Mouse (Mus musculus) right cerebral cortex, postnatal 36 days (tissue): ENCODE results near the gene Cnga3.

Source experiments
- DNase-seq, 2 experiments: peaks; one replicate each; pipeline ENCODE4 v3.0.0; 2022; ENCODE audit warnings: low spot score in 2 of 2, mixed read lengths in 1 of 2

The Cnga3 gene

DNA sequence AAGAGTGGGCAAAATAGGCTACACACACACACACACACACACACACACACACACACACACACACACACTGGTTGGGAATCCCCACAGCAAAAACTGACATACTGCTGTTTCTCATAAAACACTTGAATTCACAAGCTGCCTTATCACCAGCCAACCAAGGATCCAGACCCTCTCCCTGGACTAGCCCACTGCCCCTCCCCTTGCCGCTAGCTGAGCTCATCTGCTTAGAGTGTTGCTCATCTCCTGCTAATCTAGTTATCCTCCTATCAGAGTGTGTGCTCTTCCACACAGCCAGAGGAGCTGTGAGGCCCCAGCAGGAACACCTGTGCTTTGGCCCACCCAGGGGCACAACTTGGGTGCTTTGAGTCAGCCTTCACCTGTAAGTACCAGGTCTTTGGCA lies at the start of gene Cnga3:
Cnga3 (plus strand) TSS at position 291 of the 400 bp plus-strand sequence.
- DNase-seq, result no peak

DNA sequence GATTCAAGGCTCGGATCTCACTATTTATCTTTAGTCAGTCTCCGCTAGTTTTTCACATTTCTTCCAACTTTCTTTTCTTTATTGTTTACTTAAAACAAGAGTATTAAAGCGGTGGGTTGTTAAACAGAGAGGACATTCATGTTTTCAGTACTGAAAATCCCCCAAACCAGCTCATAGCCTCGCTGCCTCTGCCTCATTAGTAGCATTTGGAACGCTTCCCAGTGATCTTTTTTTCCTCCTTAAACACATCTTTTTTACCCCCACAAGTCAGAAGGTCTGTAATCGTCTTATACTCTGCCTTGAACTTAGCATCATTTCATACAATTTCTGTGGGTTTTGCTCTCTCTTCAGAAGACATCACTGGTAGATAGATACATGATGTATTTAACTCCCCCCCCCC lies 48.2 kb upstream of the Cnga3 start:
- DNase-seq, result no peak

DNA sequence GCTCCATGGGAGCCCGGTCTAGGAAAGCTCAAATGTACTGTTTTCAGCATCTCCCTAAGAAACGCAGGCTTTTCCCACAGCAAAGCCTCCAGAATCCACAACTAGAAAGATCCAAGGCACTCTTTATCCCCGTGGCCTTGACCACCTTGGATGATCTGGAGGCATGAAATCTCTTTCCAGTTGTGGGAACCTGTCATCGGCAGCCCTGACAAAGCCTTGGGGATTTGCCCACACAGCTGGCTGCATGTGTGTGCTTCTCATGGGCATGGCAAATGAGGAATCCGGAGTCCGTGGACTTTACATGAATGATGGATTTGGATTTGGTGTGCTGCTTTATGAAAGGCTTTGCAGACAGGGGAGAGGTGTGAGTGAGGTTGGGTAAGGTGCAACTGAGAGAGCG lies 46.3 kb upstream of the Cnga3 start:
- no peak for DNase-seq

DNA sequence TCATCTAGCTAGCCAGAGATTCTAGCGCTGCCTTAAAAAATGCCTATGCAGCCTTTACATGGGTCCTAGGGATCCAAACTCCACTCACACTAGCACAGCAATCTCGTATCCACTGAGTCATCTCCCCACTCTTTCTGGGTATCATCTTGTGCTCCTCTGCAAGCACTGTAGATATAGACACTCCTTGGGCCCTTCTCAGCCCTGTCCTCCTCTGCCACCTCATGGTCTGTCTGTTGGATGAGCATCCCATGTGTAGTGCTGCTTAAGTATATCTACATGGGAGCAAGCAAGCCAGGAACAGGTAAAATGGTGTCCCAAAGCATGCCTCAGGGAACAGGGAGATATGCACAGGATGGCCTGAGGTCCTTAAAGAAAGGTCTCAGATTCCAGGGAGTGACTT lies 36.4 kb upstream of the Cnga3 start:
- DNase-seq, result no peak

DNA sequence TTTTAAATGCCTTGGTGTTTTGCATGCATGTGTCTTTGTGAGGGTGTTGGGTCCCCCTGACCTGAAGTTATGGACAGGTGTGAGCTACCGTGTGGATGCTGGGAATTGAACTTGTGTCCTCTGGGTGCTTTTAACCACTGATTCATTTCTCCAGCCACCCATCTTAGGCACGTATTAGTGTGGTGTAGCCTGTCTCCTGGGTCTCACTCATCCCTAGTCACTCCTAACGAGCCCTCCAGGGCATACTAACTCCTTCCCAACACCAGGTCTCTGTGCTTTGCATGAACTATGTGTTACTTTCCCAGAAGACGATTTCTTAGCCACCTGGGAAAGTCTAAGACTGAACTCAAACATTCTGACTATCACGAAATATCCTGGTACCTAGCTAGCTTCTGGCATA lies 34.4 kb upstream of the Cnga3 start:
- no peak for DNase-seq

DNA sequence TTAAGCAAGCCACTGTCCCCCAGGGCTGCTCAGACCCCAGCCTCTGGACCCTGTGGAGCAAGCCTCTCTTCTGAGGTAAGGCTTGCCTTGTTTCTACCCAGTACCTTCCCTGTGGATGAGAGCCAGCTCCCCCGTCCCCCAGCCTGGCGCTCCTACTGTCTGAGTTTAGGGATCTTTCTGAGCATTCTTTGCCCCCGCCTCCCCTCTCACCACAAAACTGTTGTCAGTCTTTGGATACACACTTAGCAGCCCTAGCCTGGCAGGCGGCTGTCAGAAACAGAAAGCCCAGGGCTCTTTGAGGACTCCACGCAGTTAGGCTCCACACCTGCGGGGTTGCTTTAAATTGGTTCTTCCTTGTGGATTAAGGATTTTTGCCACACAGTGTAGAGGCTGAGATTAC lies 27.2 kb upstream of the Cnga3 start:
- no peak for DNase-seq

DNA sequence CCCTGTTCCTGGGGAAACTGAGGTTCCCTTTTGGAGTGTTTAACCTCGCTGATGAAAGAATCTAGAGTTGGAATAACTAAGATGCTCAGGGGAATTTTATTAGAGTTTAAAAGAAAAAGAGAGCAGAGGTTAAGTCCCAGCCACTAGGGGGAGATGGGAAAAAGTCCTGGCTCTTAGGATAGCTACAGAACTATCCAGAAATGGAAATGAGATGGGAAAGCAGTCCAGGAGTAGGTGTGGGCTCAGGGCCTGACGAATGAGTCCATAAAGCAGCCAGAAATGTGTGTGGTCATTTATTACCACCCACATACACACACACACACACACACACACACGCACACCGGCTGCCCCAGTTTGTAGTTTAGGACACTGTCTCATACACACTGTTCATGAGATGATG lies 19.6 kb upstream of the Cnga3 start:
- DNase-seq, result no peak

DNA sequence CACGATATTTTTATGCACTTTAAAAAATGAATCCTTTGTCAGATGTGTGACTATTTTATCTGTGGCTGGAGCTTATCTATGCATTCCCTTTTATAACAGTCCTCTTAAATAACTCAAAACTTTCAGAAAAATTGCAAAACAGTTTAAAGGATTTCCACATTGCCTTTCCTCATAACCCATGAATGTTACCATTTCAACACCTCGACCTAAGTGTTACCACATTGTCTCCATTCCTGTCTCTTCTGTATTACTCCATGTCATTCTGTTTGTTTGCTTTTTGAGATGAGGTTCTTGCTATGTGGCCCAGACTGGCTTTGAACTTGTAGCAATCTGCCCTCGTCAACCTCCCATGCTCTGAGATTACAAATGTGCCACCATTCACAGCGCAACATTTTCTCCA lies 12.8 kb upstream of the Cnga3 start:
- no peak for DNase-seq

DNA sequence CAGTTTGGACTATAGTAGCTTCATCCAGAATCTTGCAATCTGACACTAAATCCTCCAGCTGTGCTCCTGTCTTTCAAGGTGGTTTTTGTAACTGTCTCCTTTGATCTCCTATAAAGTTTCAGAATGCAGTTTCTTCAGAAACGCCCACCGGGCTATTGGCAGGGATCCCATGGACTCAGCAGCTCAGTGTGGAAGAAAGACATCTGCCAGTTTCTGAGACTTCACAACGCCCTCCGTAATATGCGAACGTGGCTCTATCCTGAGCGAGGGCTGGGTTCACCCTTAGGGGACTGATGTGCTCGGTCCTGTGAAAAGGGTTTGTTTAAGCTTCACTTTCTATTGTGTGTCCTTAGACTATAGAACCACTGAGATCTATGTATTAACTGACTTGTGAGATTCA lies 6.5 kb upstream of the Cnga3 start:
- DNase-seq, result no peak

DNA sequence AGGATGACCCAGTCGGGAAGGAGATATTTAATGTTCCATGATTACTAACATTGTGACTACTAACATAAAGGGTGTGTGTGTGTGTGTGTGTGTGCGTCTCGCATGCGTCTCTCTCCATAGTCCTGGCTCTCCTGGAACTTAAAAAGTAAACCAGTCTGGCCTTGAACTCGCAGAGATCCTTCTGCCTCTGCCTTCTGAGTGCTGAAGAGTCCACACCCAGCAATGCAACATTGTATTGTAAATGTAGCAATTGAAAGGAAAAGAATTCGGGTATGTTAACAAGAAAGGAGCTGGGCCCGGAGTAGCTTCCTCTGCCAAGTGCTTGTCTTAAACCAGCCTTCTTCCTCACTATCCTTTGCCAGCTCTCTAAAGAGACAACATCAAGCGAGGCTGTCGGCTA lies 1.9 kb upstream of the Cnga3 start:
- no peak for DNase-seq

DNA sequence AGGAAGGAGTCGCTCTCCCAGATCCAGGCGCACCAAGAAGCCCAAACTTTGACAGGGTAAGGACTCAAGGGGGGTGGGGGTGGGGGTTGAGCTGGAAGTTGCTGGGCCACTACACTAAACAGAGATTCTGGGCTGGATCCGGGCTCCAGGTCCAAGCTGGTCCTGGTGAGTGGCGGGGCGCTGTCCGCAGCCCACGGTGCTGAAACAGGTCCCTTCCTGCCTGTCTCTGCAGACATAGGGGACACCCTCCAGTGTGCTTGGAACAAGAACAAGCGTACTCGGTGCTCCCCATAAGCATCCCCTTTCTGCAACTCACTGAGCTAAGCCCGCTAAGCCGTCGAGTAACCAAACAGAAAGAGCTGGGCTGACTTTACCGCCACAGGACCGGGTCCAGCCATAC lies 4.2 kb downstream of the Cnga3 start:
- DNase-seq, result no peak

DNA sequence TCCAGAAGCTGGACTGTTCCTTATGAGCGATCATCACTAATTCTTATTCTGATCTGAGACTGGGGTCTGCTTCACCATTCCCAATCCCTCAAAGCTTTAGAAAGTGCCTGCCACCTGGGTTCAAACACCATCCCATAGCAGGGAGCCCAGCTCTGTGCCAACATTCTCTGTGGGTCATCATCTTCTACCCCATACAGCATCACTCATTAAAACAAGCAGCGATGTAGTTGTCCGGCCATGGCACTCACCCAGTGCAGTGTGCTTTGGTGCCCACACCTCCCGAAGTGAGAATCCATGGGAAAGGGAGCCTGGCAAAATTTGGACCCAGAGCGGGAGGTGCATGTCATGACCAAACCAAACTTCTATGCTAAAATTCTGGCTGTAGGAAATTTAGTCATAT lies 5.4 kb downstream of the Cnga3 start:
- no peak for DNase-seq

DNA sequence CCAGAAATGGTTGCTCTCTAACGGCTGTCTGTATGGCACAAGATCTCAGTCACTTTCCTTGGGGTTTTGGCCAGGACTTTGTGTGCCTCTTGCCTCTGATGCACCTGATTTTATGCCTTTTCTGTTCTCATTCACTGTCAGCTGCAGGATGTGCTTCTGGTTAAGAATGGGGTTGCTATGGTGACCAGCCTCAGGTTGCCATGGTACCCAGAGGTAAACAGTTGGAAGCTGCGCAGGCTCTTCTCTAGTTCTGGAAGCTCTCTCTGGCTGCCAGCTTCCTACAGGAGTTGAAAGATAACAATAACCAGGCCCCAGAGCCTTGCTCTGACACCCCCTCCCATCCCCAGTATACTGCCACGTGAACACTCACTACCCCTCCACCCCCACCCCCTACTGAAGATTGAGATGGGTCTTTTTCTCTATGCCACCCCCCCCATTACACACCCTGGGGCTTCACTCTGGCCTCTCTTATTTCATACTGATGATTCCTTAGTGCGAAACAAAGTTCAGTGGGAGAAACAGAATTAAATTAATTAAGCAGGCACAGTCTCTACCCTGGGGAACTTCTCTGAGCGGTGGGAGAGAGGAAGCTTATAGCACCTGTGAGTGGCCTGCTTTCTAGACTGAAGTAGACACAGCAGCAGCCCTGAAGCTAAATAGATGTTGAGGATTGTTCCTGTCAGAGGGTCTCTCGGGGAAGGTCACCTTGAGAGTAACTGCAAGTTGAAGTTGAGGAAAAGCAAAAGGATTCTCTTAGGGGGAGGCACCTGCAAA lies 6.1 kb downstream of the Cnga3 start:
- peak; percentile 86 to 93 for DNase-seq

DNA sequence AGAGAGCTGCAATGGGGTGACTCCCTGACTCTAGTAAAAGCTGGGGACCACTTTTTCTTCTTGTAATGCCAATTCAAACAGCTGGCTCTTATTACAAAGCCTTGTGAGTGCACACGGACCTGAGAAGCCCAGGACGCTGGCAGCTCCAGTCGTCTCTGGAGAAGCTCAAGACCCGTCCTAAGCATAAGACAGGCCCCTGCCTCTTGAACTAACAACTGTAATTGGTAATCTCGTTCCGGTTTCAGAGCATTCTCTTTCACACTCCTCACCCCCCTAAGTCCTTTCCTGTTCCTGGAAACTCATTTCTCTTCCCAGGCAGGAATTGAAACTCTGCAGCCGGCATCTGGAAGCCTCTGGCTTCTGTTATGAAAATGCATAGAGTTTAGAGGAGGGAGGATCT lies 7.8 kb downstream of the Cnga3 start:
- DNase-seq, result no peak

DNA sequence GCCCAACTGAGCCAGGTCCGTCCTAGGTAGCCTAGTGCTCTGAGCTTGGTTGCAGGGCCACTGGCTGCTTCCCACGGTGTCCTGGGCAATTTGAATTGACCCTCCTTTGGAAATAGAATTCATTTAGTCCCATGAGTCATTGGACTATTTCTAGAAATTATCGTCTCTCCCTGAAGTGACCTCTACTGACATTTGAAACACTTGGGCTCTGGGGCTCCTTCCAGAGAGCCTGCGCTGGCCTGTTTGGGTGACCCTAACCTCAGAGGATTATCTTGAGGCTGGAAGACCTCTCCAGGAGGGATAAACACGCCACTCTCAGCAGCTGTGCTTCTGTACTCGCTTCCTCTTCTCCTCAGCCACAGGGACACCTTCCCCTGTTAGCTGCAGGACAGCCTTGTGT lies 16.2 kb downstream of the Cnga3 start:
- no peak for DNase-seq

DNA sequence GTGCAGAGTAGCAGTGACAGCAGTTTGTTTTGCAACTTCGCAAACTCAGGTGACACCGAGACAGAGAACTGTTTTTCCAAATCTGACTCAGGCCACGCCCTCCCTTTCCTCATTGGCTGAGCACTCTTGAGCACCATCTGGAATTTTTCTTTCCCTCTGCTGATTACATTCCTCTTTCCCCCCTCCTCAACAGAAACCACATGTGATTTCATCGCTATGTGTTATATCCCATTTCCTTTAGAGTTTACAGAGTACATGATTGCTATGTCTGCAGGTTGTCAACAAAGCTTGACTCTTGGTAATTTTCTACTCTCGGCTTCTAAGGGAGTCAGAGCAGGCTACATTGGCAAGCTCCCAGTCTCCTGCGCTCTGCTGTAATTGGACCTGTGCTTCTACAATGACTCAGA lies 17.1 kb downstream of the Cnga3 start:
- DNase-seq, result peak in 1 of 2 experiments; percentile 26

DNA sequence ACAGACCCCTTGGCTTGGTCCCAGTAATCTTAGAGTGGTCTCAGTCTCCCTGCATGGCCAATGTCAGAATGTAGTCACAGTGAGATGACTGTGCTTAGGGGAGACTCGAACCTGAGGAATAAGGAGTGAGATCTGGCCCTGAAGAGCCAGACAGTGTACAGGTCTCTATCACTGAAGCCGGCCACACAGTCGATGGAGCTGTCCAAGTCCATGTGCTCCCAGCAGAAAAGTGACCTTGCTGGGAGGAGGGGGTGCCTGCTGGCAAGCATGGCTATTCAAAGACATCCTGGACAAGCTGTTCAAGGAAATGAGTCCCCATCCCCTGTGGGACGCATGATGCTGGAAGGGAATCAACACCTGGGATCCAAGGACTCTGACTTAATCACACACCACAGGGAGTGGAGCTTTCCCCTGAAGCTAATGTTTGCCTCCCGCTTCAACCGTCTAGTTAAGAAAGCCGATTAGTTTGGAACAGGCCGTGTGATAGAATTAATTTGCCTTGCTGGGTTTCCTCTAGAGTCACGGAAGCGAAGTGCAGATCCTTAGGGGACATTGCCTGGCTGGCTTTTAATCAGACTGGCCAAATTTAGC lies 24.9 kb downstream of the Cnga3 start:
- no peak for DNase-seq

DNA sequence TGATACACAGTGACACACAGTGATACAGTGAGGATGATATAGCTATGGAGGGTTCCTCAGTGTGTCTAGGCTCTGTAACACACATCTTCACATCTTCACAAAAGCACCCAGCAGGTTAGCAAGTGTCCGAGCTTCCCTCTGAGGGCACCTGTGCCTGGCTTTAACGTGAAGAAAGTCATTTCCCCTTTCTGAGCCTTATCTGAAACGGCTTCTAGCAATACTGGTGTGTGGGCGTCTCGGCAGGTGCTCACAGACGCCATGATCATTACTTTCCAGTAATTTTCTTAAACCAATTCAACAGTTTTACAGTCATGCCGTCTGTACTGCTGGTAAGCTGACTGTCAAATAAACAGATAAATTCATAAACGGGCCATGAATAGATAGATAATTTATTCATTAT lies 28.0 kb downstream of the Cnga3 start:
- no peak for DNase-seq

DNA sequence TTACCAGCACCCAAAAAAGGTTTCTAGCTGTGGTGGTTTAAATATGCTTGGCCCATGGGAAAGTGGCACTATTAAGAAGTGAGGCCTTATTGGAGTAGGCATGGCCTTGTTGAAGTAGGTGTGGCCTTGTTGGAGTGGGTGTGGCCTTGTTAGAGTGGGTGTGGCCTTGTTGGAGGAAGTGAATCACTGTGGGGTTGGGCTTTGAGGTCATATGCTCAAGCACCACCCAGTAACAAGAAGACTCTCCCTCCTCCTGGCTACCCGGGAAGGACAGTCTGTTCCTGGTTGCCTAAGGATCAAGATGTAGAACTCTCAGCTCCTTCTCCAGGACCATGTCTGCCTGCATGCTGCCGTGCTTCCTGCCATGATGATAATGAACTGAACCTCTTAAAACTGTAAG lies 32.2 kb downstream of the Cnga3 start:
- DNase-seq, result no peak

DNA sequence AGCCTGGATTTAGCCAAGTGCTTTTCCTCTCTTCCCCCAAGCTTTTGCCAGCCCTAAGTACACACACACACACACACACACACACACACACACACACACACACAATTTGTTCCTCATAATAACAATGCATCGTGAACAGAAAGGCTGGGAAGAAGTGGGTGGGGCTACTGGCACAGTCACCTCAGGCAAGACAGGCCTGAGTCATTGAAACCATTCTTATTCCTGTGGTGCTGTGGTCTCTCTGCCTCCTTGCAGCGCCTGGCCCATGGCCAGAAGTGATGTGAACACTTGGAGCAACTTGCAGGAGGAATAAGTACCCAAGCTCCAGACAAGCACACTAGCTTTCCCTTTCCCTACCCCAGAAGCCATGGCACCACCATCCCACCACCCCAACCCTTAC lies 34.2 kb downstream of the Cnga3 start:
- peak in 1 of 2 experiments; percentile 30 for DNase-seq

DNA sequence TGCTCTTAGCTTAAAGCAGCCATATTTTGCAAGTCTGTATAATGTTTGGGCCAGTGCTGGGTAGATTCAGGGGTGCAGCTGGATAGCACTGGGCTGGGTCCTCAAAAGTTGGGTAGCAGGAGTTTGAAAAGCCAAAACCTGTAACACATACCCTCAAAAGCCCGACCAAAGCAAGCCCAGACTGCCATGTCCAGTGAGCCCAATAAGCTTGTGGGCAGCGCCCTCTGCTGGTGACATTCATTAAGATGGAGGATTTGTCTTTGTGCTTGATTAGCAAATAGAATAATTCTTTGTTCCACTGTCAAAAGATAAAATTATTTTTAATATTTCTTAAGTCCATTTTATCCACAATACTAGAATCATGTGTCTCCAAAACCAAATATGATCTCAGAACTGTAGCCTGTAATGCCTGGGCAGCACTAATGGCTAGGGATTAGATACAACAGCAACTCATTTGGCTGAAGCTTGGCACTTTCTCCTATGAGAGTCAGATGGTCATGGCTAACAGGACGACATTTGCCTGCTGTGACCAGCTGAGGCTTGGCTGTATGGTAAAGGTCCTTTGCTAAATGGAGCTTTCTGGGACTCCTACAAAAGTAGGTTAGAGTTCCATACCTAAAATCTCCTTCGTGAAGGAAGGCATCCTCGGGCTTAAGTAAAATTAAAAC lies 36.5 kb downstream of the Cnga3 start:
- DNase-seq, result peak; percentile 60 to 65

DNA sequence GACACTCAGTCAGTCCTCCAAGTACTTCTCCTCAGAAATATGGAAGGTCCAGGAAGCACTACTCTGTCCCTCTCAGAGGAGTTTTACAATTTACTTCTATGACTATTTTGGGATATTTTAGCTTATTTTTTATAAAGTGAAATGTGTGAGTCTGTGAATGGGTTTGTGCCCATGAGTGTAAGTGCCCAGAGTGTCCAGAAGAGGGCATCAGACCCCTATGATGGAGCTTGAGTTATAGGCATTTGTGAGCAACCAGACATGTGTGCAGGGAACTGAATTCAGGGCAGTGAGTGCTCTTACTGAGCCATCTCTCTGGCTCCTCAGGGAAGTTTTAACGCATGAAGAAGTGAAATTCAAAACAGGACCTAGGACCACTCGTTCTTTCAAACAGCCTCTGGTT lies 44.2 kb downstream of the Cnga3 start:
- no peak for DNase-seq

DNA sequence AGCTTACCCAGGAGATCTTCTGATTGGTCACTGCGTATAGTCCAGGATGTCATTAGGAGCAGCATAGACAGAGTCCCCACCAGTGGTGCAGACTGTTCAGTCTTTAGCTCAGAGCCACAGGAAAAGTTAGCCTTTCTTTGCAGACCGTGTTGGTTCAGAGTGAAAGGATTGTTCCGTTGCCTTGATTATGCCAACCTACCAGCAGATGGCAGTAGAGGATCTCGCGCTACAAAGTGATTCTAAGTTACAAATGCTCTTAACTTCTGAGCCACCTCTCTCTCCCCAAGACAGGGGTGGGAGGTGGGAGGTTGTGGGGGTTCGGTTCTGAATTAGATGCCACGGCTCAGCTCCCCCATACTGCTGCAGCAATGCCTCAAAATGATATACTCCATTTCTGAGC lies 58.2 kb downstream of the Cnga3 start:
- DNase-seq, result peak; percentile 24 to 26
